Mouse (Mus musculus): Measurements from ENCODE around the gene 2310022B05Rik. TPM values are rescaled to one million over a fixed set of nuclear protein-coding genes. Genes with fewer than 3 reads are reported as not detected.

The 2310022B05Rik gene
- polyA plus RNA-seq, 1 experiment: 17.3 TPM

GRCm38 (mm10) chr8:124630891-124631290 is 32.3 kb downstream of the 2310022B05Rik start:
- Histone ChIP-seq H3K27me3 (ENCODE audit: control insufficient read depth, insufficient read depth, low read length) (no peaks in the 10 kb centered on the region), H3K27ac (ENCODE audit: control insufficient read depth, insufficient read depth, low read depth, low read length) (no peak overlapping the region), H3K36me3 (ENCODE audit: control insufficient read depth, insufficient read depth, low read length) (no peaks in the 10 kb centered on the region), H3K4me3 (ENCODE audit: control insufficient read depth, low read depth, low read length) (no peak overlapping the region), H3K4me1 (ENCODE audit: control insufficient read depth, insufficient read depth, low read length) (no peaks in the 10 kb centered on the region; the same call in 1 of the 2 replicates)
- no peak for TF ChIP-seq CTCF (IDR thresholded peaks at IDR 0.05; ENCODE audit: control insufficient read depth, insufficient read depth, insufficient replicate concordance, low read depth, low read length)

- Histone ChIP-seq H3K4me3 (ENCODE audit: control insufficient read depth, low read depth, low read length) (no peak overlapping the region), H3K4me1 (ENCODE audit: control insufficient read depth, insufficient read depth, low read length) (no peaks in the 10 kb centered on the region; the same call in 1 of the 2 replicates)
- TF ChIP-seq POLR2A (IDR thresholded peaks at IDR 0.05; ENCODE audit: control insufficient read depth, low read depth, low read length): no peak
Measured at GRCm38 (mm10) chr8:124630489-124630888, 32.7 kb downstream of the 2310022B05Rik start.

GRCm38 (mm10) chr8:124626251-124626650 is 36.9 kb downstream of the 2310022B05Rik start:
- TF ChIP-seq CTCF (IDR thresholded peaks at IDR 0.05; ENCODE audit: control insufficient read depth, insufficient read depth, insufficient replicate concordance, low read depth, low read length) (no peak), POLR2A (IDR thresholded peaks at IDR 0.05; ENCODE audit: control insufficient read depth, low read depth, low read length) (no peak)
- no peak overlapping the region for H3K27ac ChIP-seq (ENCODE audit: control insufficient read depth, insufficient read depth, low read depth, low read length)
- no peaks in the 10 kb centered on the region for H3K27me3 ChIP-seq (ENCODE audit: control insufficient read depth, insufficient read depth, low read length)
- H3K36me3 ChIP-seq (ENCODE audit: control insufficient read depth, insufficient read depth, low read length): no peaks in the 10 kb centered on the region
- H3K4me3 ChIP-seq (ENCODE audit: control insufficient read depth, low read depth, low read length): no peak overlapping the region
- no peaks in the 10 kb centered on the region; the same call in 1 of the 2 replicates for H3K4me1 ChIP-seq (ENCODE audit: control insufficient read depth, insufficient read depth, low read length)

More at GRCm38 (mm10) chr8:124630489-124630888, 32.7 kb downstream of the 2310022B05Rik start:
- Histone ChIP-seq H3K36me3 (ENCODE audit: control insufficient read depth, insufficient read depth, low read length) (no peaks in the 10 kb centered on the region), H3K27ac (ENCODE audit: control insufficient read depth, insufficient read depth, low read depth, low read length) (no peak overlapping the region), H3K27me3 (ENCODE audit: control insufficient read depth, insufficient read depth, low read length) (no peaks in the 10 kb centered on the region)

GRCm38 (mm10) chr8:124621255-124621654 is 41.9 kb downstream of the 2310022B05Rik start:
- no peak overlapping the region for H3K4me3 ChIP-seq (ENCODE audit: control insufficient read depth, low read depth, low read length)
- H3K36me3 ChIP-seq (ENCODE audit: control insufficient read depth, insufficient read depth, low read length): no peaks in the 10 kb centered on the region
- no peak overlapping the region for H3K27ac ChIP-seq (ENCODE audit: control insufficient read depth, insufficient read depth, low read depth, low read length)
- no peak for TF ChIP-seq CTCF (IDR thresholded peaks at IDR 0.05; ENCODE audit: control insufficient read depth, insufficient read depth, insufficient replicate concordance, low read depth, low read length)
- no peak for TF ChIP-seq POLR2A (IDR thresholded peaks at IDR 0.05; ENCODE audit: control insufficient read depth, low read depth, low read length)
- H3K4me1 ChIP-seq (ENCODE audit: control insufficient read depth, insufficient read depth, low read length): peaks cover 2% of the 10 kb centered on the region; the same call in 1 of the 2 replicates
- no peaks in the 10 kb centered on the region for H3K27me3 ChIP-seq (ENCODE audit: control insufficient read depth, insufficient read depth, low read length)

DNA sequence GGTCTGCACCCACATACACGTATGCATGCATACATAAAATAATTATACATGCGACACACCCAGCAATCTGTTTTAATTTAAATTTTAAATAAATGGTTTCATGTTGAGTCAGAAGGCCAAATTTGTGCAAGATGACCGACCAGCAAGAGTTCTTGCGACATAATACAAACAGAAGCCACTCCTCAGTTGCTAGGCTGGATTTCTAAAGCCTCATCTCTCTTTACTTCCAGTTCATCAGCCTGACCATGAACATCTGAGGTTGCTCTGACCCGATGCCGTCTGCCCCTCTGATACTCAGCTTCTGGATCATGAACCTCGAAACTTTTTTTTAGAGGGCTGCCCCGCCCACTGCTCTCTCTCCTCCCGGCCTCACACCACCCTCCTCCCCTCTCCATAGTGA is 44.9 kb downstream of the 2310022B05Rik start:
- TF ChIP-seq POLR2A (IDR thresholded peaks at IDR 0.05; ENCODE audit: control insufficient read depth, low read depth, low read length) (no peak), CTCF (IDR thresholded peaks at IDR 0.05; ENCODE audit: control insufficient read depth, insufficient read depth, insufficient replicate concordance, low read depth, low read length) (no peak)
- Histone ChIP-seq H3K36me3 (ENCODE audit: control insufficient read depth, insufficient read depth, low read length) (no peaks in the 10 kb centered on the region), H3K4me3 (ENCODE audit: control insufficient read depth, low read depth, low read length) (no peak overlapping the region), H3K27ac (ENCODE audit: control insufficient read depth, insufficient read depth, low read depth, low read length) (no peak overlapping the region), H3K27me3 (ENCODE audit: control insufficient read depth, insufficient read depth, low read length) (no peaks in the 10 kb centered on the region), H3K4me1 (ENCODE audit: control insufficient read depth, insufficient read depth, low read length) (peaks cover 2% of the 10 kb centered on the region; the same call in 1 of the 2 replicates)

DNA sequence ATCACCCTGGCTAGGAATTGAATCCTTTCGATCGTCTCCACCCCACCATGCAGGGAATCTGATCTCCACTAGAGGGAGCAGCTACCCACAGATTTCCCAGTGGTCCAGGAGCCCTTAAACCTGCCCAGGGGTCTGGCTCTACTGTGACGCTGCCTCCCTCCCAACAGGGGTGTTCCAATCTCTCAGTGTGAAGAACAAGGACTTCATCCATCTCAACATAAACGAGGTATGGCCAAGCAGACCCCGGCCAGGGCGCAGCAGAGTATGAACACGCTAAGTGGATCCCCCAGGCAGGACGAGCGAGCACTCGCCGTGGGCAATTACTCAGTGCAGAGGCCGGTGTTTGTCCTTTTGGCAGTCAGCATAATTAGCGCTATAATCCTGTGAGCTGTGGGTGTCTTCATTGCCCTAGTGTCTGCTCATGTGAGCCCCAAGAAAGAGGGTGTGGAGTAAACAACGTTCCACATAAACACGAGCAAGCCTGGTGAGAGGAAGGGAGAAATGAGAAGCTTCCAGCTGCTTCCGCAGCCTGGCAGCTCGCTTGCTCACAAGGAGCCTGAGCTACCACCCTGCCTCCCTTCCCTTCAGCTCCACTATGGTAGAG is 45.8 kb downstream of the 2310022B05Rik start:
- TF ChIP-seq POLR2A (IDR thresholded peaks at IDR 0.05; ENCODE audit: control insufficient read depth, low read depth, low read length): no peak
- TF ChIP-seq CTCF (IDR thresholded peaks at IDR 0.05; ENCODE audit: control insufficient read depth, insufficient read depth, insufficient replicate concordance, low read depth, low read length): peak; percentile 60; the same call in 1 of the 2 replicates
- Histone ChIP-seq H3K36me3 (ENCODE audit: control insufficient read depth, insufficient read depth, low read length) (no peaks in the 10 kb centered on the region), H3K4me3 (ENCODE audit: control insufficient read depth, low read depth, low read length) (peak overlapping the region; percentile 46), H3K27ac (ENCODE audit: control insufficient read depth, insufficient read depth, low read depth, low read length) (no peak overlapping the region), H3K27me3 (ENCODE audit: control insufficient read depth, insufficient read depth, low read length) (no peaks in the 10 kb centered on the region), H3K4me1 (ENCODE audit: control insufficient read depth, insufficient read depth, low read length) (peaks cover 2% of the 10 kb centered on the region; the same call in 1 of the 2 replicates)

DNA sequence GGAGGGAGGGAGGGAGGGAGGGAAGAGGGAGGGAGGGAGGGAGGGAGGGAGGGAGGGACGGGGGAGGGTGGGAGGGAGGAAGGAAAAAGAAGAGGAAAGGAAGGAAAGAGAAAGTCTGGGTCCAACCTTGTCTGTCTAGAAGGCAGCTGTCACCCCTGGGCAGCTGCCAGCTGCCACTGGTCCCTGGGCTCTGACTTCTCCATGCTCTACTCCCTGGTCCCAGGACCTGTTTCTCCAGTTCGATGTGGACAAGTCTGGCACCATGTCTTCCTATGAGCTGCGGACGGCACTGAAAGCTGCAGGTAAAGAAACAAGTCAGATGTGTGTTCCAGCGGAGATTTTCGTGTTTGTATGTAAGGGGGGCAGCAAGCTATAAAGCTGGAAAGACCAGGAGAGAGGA is 48.8 kb downstream of the 2310022B05Rik start:
- H3K27me3 ChIP-seq (ENCODE audit: control insufficient read depth, insufficient read depth, low read length): no peaks in the 10 kb centered on the region
- TF ChIP-seq CTCF (IDR thresholded peaks at IDR 0.05; ENCODE audit: control insufficient read depth, insufficient read depth, insufficient replicate concordance, low read depth, low read length) (no peak), POLR2A (IDR thresholded peaks at IDR 0.05; ENCODE audit: control insufficient read depth, low read depth, low read length) (no peak)
- peaks cover 2% of the 10 kb centered on the region; the same call in 1 of the 2 replicates for H3K4me1 ChIP-seq (ENCODE audit: control insufficient read depth, insufficient read depth, low read length)
- no peaks in the 10 kb centered on the region for H3K36me3 ChIP-seq (ENCODE audit: control insufficient read depth, insufficient read depth, low read length)
- no peak overlapping the region for H3K27ac ChIP-seq (ENCODE audit: control insufficient read depth, insufficient read depth, low read depth, low read length)
- H3K4me3 ChIP-seq (ENCODE audit: control insufficient read depth, low read depth, low read length): no peak overlapping the region
